ENCODE assay signal across 8 mouse cellular contexts in the genomic region with DNA sequence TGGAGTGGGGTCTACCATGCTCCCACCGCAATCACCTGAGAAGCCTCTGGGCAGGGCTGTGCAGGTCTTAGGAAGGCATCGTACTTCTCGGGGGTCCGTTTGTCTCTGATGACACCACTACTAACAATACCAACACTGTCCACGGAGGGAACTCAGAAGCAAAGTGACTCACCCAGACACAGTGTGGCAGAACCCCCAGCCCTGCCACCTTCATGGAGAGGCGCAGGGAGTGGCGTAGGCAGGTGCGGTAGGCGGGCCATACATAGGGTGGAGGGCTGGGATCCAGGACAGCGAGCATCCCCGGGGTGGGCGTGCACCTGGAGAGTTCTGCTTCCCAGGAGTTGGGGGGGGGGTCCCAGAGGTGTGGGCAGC. TPM values are rescaled to one million over a fixed set of nuclear protein-coding genes. Genes with fewer than 3 reads are reported as not detected.
DNase-seq lines count a peak whose midpoint lies in the region; ATAC-seq and TF ChIP-seq lines count a peak whose summit lies in the region.

No protein-coding gene starts in this region.

- peak overlapping the region; percentile 94 for H3K27ac ChIP-seq in heart, embryonic 10.5 days
- H3K27ac ChIP-seq in bone marrow, adult 2 months (ENCODE audit: control insufficient read depth, insufficient read depth, low read depth, low read length, poor library complexity), result peak overlapping the region; percentile 95
- H3K27ac ChIP-seq in hindbrain, embryonic 16.5 days (ENCODE audit: low read depth, low read length), result no peak overlapping the region
- no peak overlapping the region for H3K27ac ChIP-seq in midbrain, embryonic 14.5 days (replicated peaks; ENCODE audit: low read depth, low read length)

- peaks cover 59% of the 10 kb centered on the region for H3K27me3 ChIP-seq in heart, embryonic 10.5 days (ENCODE audit: insufficient read depth, poor library complexity, severe bottlenecking)
- H3K27me3 ChIP-seq in hindbrain, embryonic 16.5 days (replicated peaks; ENCODE audit: control insufficient read depth, insufficient read depth, low read length), result peaks cover 29% of the 10 kb centered on the region
- peaks cover 48% of the 10 kb centered on the region for H3K27me3 ChIP-seq in midbrain, embryonic 14.5 days (ENCODE audit: control insufficient read depth, insufficient read depth, low read length)

- intact Hi-C loops in gastrocnemius, postnatal 36 days (cut with DNase I), result loop anchor here (5.0 to 10.0 kb wide), 2 partner anchors 89 to 317 kb away; no protein-coding TSS in a partner anchor

- WGBS in heart, embryonic 10.5 days, result 15% methylated on average over 12 of the region's 12 CpGs
- 64% methylated on average over 11 of the region's 12 CpGs for WGBS in bone marrow, adult 2 months
- 28% methylated on average over 12 of the region's 12 CpGs for WGBS in hindbrain, embryonic 16.5 days
- 26% methylated on average over 12 of the region's 12 CpGs for WGBS in midbrain, embryonic 14.5 days

- peak overlapping the region; percentile 84 for H3K4me3 ChIP-seq in heart, embryonic 10.5 days
- peak overlapping the region; percentile 24 for H3K4me3 ChIP-seq in bone marrow, adult 2 months (replicated peaks; ENCODE audit: control insufficient read depth, low read depth, low read length)
- peak overlapping the region; percentile 72 for H3K4me3 ChIP-seq in hindbrain, embryonic 16.5 days (ENCODE audit: low read length)
- H3K4me3 ChIP-seq in midbrain, embryonic 14.5 days (replicated peaks; ENCODE audit: low read depth, low read length), result peak overlapping the region; percentile 54

- peak; percentile 53 for ATAC-seq in hindbrain, embryonic 16.5 days
- ATAC-seq in midbrain, embryonic 14.5 days (ENCODE audit: low FRiP score, low TSS enrichment), result peak; percentile 22; the same call in 1 of the 2 replicates

- no peaks in the 10 kb centered on the region; the same call in 1 of the 2 replicates for H3K36me3 ChIP-seq in heart, embryonic 10.5 days
- no peaks in the 10 kb centered on the region for H3K36me3 ChIP-seq in hindbrain, embryonic 16.5 days (ENCODE audit: control insufficient read depth, insufficient read depth, low read length)
- no peaks in the 10 kb centered on the region for H3K36me3 ChIP-seq in midbrain, embryonic 14.5 days (ENCODE audit: control insufficient read depth, insufficient read depth, low read length)

- TF ChIP-seq POLR2A in bone marrow, adult 2 months (IDR thresholded peaks at IDR 0.05; ENCODE audit: borderline replicate concordance, control insufficient read depth, low read depth, low read length), result peak; percentile 19; the same call in 1 of the 2 replicates

- no peak for DNase-seq in heart, embryonic 10.5 days (ENCODE audit: low spot score)
- DNase-seq in heart, adult 11 months, result no peak
- peak; percentile 45 for DNase-seq in 3T3-L1 (ENCODE audit: low read depth, low spot score)
- DNase-seq in midbrain, embryonic 14.5 days, result no peak
- DNase-seq in gastrocnemius, postnatal 36 days, result no peak
- no peak for DNase-seq in frontal cortex, postnatal 25 days (ENCODE audit: low spot score in 2 of 2)

- no peak overlapping the region; the same call in 1 of the 2 replicates for H3K9ac ChIP-seq in hindbrain, embryonic 16.5 days (ENCODE audit: low read depth, low read length)
- peak overlapping the region; percentile 48; the same call in 1 of the 2 replicates for H3K9ac ChIP-seq in midbrain, embryonic 14.5 days (replicated peaks; ENCODE audit: low read length)

- TF ChIP-seq CTCF in bone marrow, adult 2 months (IDR thresholded peaks at IDR 0.05; ENCODE audit: control insufficient read depth, insufficient read depth, low read length), result peak; percentile 4; the same call in 1 of the 2 replicates

- H3K4me1 ChIP-seq in heart, embryonic 10.5 days, result peaks cover 56% of the 10 kb centered on the region
- no peaks in the 10 kb centered on the region; the same call in 1 of the 2 replicates for H3K4me1 ChIP-seq in bone marrow, adult 2 months (ENCODE audit: control insufficient read depth, insufficient read depth, low read length)
- H3K4me1 ChIP-seq in hindbrain, embryonic 16.5 days (ENCODE audit: control insufficient read depth, insufficient read depth, low read depth, low read length), result peaks cover 12% of the 10 kb centered on the region
- H3K4me1 ChIP-seq in midbrain, embryonic 14.5 days (ENCODE audit: control insufficient read depth, insufficient read depth, low read length), result 0 out of 2 replicates have a peak, but pooled peaks cover 4% of the 10 kb centered on the region

- no peaks in the 10 kb centered on the region for H3K9me3 ChIP-seq in heart, embryonic 10.5 days
- H3K9me3 ChIP-seq in hindbrain, embryonic 16.5 days (ENCODE audit: control insufficient read depth, low read length), result no peaks in the 10 kb centered on the region
- no peaks in the 10 kb centered on the region for H3K9me3 ChIP-seq in midbrain, embryonic 14.5 days (ENCODE audit: control insufficient read depth, low read length)

- H3K4me2 ChIP-seq in hindbrain, embryonic 16.5 days (ENCODE audit: low read length), result peak overlapping the region; percentile 93
- H3K4me2 ChIP-seq in midbrain, embryonic 14.5 days (ENCODE audit: low read length), result peak overlapping the region; percentile 83

RNA-seq across cellular contexts. Expression of gene Cebpb, which starts 0.6 kb away (rescaled TPM):
- polyA plus RNA-seq in heart, embryonic 10.5 days (2016; fragmentation: Nextera tagmentation; extraction: Ambion mirVana), result 4.2 TPM in 2 replicates
- polyA plus RNA-seq in bone marrow, adult 2 months (2011; ENCODE audit: insufficient read depth, insufficient read length, low replicate concordance, missing spikeins), result 13.0 and 19.5 TPM in 2 replicates
- 0.15 and 0.22 TPM in 2 replicates for polyA plus RNA-seq in hindbrain, embryonic 16.5 days (2015; fragmentation: Nextera tagmentation; extraction: Ambion mirVana)
- polyA plus RNA-seq in midbrain, embryonic 14.5 days (2014; fragmentation: Nextera tagmentation; extraction: Ambion mirVana), result 1.4 TPM in 2 replicates
- 100 to 1,000 TPM; 115 to 129 TPM for total RNA-seq in gastrocnemius, postnatal 36 days (2021)

RNA-seq across cellular contexts. Expression of gene Tmem189, which starts 1.5 kb away (rescaled TPM):
- 47.7 and 53.8 TPM in 2 replicates for polyA plus RNA-seq in heart, embryonic 10.5 days (2016; fragmentation: Nextera tagmentation; extraction: Ambion mirVana)
- 20.8 and 36.2 TPM in 2 replicates for polyA plus RNA-seq in bone marrow, adult 2 months (2011; ENCODE audit: insufficient read depth, insufficient read length, low replicate concordance, missing spikeins)
- 37.1 and 39.3 TPM in 2 replicates for polyA plus RNA-seq in hindbrain, embryonic 16.5 days (2015; fragmentation: Nextera tagmentation; extraction: Ambion mirVana)
- 28.8 and 29.9 TPM in 2 replicates for polyA plus RNA-seq in midbrain, embryonic 14.5 days (2014; fragmentation: Nextera tagmentation; extraction: Ambion mirVana)
- total RNA-seq in gastrocnemius, postnatal 36 days (2021), result 10 to 100 TPM; 14.9 to 15.6 TPM

RNA-seq across cellular contexts. Expression of gene Gm20431, which starts 26.8 kb away (rescaled TPM):
- 0.36 and 3.9 TPM in 2 replicates for polyA plus RNA-seq in heart, embryonic 10.5 days (2016; fragmentation: Nextera tagmentation; extraction: Ambion mirVana)
- not detected in 2 replicates for polyA plus RNA-seq in bone marrow, adult 2 months (2011; ENCODE audit: insufficient read depth, insufficient read length, low replicate concordance, missing spikeins)
- 11.9 and 12.8 TPM in 2 replicates for polyA plus RNA-seq in hindbrain, embryonic 16.5 days (2015; fragmentation: Nextera tagmentation; extraction: Ambion mirVana)
- 8.0 and 11.5 TPM in 2 replicates for polyA plus RNA-seq in midbrain, embryonic 14.5 days (2014; fragmentation: Nextera tagmentation; extraction: Ambion mirVana)
- 10 to 100 TPM in 1 of 2 experiments, 1 to 10 TPM in 1; 6.3 to 11.4 TPM for total RNA-seq in gastrocnemius, postnatal 36 days (2021)

RNA-seq across cellular contexts. Expression of gene Ube2v1, which starts 56.2 kb away (rescaled TPM):
- polyA plus RNA-seq in heart, embryonic 10.5 days (2016; fragmentation: Nextera tagmentation; extraction: Ambion mirVana), result 312 and 332 TPM in 2 replicates
- polyA plus RNA-seq in bone marrow, adult 2 months (2011; ENCODE audit: insufficient read depth, insufficient read length, low replicate concordance, missing spikeins), result 73.5 and 124 TPM in 2 replicates
- 390 and 393 TPM in 2 replicates for polyA plus RNA-seq in hindbrain, embryonic 16.5 days (2015; fragmentation: Nextera tagmentation; extraction: Ambion mirVana)
- 286 and 299 TPM in 2 replicates for polyA plus RNA-seq in midbrain, embryonic 14.5 days (2014; fragmentation: Nextera tagmentation; extraction: Ambion mirVana)
- 100 to 1,000 TPM; 160 to 167 TPM for total RNA-seq in gastrocnemius, postnatal 36 days (2021)

Comparison
In these comparisons a context has a peak if more than half of its experiments do, and no peak if none do; other contexts are left out.
1. H3K27ac ChIP-seq: peak in heart, embryonic 10.5 days (single experiment) and bone marrow, adult 2 months (single experiment); none in hindbrain, embryonic 16.5 days (single experiment) and midbrain, embryonic 14.5 days (single experiment).
2. H3K4me3 ChIP-seq: peak in every context shown above with its lines; median percentile 84 in heart, embryonic 10.5 days; 72 in hindbrain, embryonic 16.5 days; 54 in midbrain, embryonic 14.5 days; 24 in bone marrow, adult 2 months.